Mouse (Mus musculus) liver, embryonic 14.5 days (tissue): ENCODE measurements around the gene Nisch. TPM values are rescaled to one million over a fixed set of nuclear protein-coding genes. Genes with fewer than 3 reads are reported as not detected.
A peak's percentile ranks its signal among the peaks of the same experiment; 100 is the strongest.

Source experiments
- ATAC-seq: fragments of 200-750 bp; cut with Nextera tagmentation; 2 replicates; pipeline ENCODE4 v1.8.0; 2017; ENCODE audit warnings: moderate number of reproducible peaks, mild to moderate bottlenecking, moderate library complexity; ENCODE audit not compliant: insufficient read depth
- DNase-seq, 3 experiments: peaks; one replicate each; pipeline ENCODE4 v3.0.0-alpha.2; 2012 to 2013; ENCODE audit warnings: low read depth in 3 of 3, low spot score in 3 of 3
- H3K27ac ChIP-seq: fragments of 300-500 bp; sonication (generic); 2 replicates; pipeline ENCODE4 v1.5.1; 2014; ENCODE audit warnings: moderate library complexity, mild to moderate bottlenecking, control low read depth, inconsistent platforms
- H3K27me3 ChIP-seq: fragments of 300-500 bp; sonication (generic); 2 replicates; pipeline ENCODE4 v1.6.1; 2014; ENCODE audit warnings: mild to moderate bottlenecking, low read length, moderate library complexity; ENCODE audit not compliant: control insufficient read depth, insufficient read depth
- H3K36me3 ChIP-seq: fragments of 300-500 bp; sonication (generic); replicated peaks from 2 replicates; pipeline ENCODE4 v1.6.1; 2014; ENCODE audit warnings: low read depth; ENCODE audit not compliant: control insufficient read depth, insufficient read depth
- H3K4me1 ChIP-seq, 2 experiments: fragments of 200-500 bp in 1 of 2; fragments of 300-500 bp in 1 of 2; sonication (generic) in 1 of 2; replicated peaks; 2 replicates each; pipeline ENCODE4 v1.6.1; 2012 to 2014; ENCODE audit warnings: antibody characterized with exemption in 1 of 2, inconsistent platforms in 1 of 2, low read length in 1 of 2; ENCODE audit not compliant: control insufficient read depth in 2 of 2, insufficient read depth in 2 of 2
- H3K4me2 ChIP-seq: fragments of 300-500 bp; sonication (generic); 2 replicates; pipeline ENCODE4 v1.6.1; 2014; ENCODE audit warnings: low read depth, mild to moderate bottlenecking, control low read depth, moderate library complexity
- H3K4me3 ChIP-seq, 2 experiments: fragments of 200-500 bp in 1 of 2; fragments of 300-500 bp in 1 of 2; sonication (generic) in 1 of 2; 2 replicates each; pipeline ENCODE4 v1.5.1; 2012 to 2014; ENCODE audit warnings: low read depth in 2 of 2, low read length in 2 of 2, mild to moderate bottlenecking in 2 of 2, control low read depth in 1 of 2, inconsistent platforms in 1 of 2, moderate library complexity in 1 of 2; ENCODE audit not compliant: insufficient read depth in 1 of 2
- H3K9ac ChIP-seq: fragments of 300-500 bp; sonication (generic); replicated peaks from 2 replicates; pipeline ENCODE4 v1.6.1; 2014; ENCODE audit warnings: mild to moderate bottlenecking, control low read depth, moderate library complexity
- H3K9me3 ChIP-seq: fragments of 300-500 bp; sonication (generic); 2 replicates; pipeline ENCODE4 v1.6.1; 2016; ENCODE audit warnings: low read length, mixed read lengths; ENCODE audit not compliant: control insufficient read depth
- CTCF ChIP-seq: IDR thresholded peaks from 2 replicates; pipeline ENCODE4 v1.5.1; 2016; ENCODE audit warnings: antibody characterized with exemption, low read depth, control low read depth
- EP300 ChIP-seq: IDR thresholded peaks from 2 replicates; pipeline ENCODE4 v1.6.1; 2016; ENCODE audit warnings: antibody characterized with exemption, low read depth
- WGBS: fragments of 180-500 bp; shearing (Covaris S2); extraction: QIAGEN DNeasy Blood & Tissue Kit; methylation state at CpG from one replicate; pipeline ENCODE4 v1.1.7; 2014; ENCODE audit not compliant: insufficient replicate concordance; 5-methylcytosine and 5-hydroxymethylcytosine counted together
- polyA plus RNA-seq, 2 experiments: library from polyadenylated mRNA; depleted of rRNA in 1 of 2; stranded (reverse) in 1 of 2; unstranded in 1 of 2; fragments of >200 nt; fragmentation: Nextera tagmentation in 1 of 2; extraction: Ambion mirVana in 1 of 2; gene quantifications; 2 replicates each; pipeline versions ENCODE4 v1.2.1 to v1.2.3; 2012 to 2014

Nisch gene
- polyA plus RNA-seq (2012; rRNA removed), result 71.1 and 73.9 TPM in 2 replicates
- polyA plus RNA-seq (2014; fragmentation: Nextera tagmentation; extraction: Ambion mirVana), result 50.3 and 61.1 TPM in 2 replicates

DNA sequence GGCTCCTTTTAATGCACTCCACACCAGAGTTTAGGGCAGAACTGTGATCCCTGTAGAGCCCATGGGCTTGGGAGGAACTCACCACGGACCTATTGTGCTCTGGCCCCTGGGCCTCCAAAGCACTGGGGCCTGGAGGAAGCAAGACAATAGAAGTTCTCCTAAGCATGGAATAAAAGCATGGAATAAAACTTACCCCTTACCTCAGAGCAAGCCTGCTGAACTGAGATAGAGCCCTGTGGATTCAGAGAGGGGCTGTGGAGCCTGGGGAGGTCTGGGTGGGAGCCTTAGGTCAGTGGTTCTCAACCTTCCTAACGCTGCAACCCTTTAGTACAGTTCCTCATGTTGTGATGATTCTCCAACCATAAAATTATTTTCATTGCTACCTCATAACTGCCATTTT is at the start of gene Nisch:
TSS of gene Nisch (minus strand) at position 101 of the 400 bp plus-strand sequence.
- no peaks in the 10 kb centered on the region for H3K36me3 ChIP-seq
- H3K9ac ChIP-seq, result no peak within 1 kb of the TSS
- TF ChIP-seq CTCF (no peak), EP300 (no peak)
- H3K9me3 ChIP-seq, result no peaks in the 10 kb centered on the region
- no peaks in the 10 kb centered on the region for H3K27me3 ChIP-seq
- DNase-seq (no peak), ATAC-seq (no peak)
- no peak within 1 kb of the TSS for H3K4me2 ChIP-seq
- WGBS, result 47% methylated on average over 2 of the region's 2 CpGs
- H3K4me1 ChIP-seq, result peaks cover 0 to 5% of the 10 kb centered on the region in 2 experiments; a peak in 2 of 4 replicates
- no peak within 1 kb of the TSS for H3K27ac ChIP-seq
- H3K4me3 ChIP-seq, result no peak within 1 kb of the TSS

DNA sequence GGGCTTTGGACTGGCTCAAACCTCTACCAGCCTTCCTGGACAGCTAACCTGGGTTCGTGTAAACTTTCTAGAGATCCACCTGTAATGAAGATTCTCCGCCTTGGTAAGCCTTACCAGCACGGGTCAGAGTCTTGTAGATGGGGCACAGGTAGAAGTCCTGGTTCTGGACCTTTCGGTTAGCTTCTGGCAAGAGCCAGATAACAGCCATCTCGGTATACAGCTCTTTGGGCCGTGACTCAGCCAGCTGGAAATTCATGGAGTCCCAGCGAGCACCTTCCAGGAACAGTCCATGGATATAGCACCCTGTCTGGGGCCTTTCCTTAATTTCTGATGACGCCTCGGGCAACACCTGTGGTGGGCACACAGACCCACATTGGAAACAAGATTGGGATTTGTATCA is 44.2 kb upstream of the Nisch start:
- Histone ChIP-seq H3K36me3 (peaks cover 39% of the 10 kb centered on the region), H3K9ac (peak overlapping the region; percentile 63), H3K9me3 (no peaks in the 10 kb centered on the region), H3K4me1 (peaks cover 27 to 30% of the 10 kb centered on the region in 2 experiments), H3K27me3 (no peaks in the 10 kb centered on the region), H3K27ac (peak overlapping the region; percentile 97), H3K4me3 (peak overlapping the region; percentile 3 to 44; a peak in 3 of 4 replicates), H3K4me2 (peak overlapping the region; percentile 68)
- WGBS, result 47% methylated on average over 9 of the region's 9 CpGs
- ATAC-seq (peak; percentile 72), DNase-seq (peak; percentile 45 to 56 (median 45))
- peak; percentile 69 for TF ChIP-seq EP300
- TF ChIP-seq CTCF, result no peak

DNA sequence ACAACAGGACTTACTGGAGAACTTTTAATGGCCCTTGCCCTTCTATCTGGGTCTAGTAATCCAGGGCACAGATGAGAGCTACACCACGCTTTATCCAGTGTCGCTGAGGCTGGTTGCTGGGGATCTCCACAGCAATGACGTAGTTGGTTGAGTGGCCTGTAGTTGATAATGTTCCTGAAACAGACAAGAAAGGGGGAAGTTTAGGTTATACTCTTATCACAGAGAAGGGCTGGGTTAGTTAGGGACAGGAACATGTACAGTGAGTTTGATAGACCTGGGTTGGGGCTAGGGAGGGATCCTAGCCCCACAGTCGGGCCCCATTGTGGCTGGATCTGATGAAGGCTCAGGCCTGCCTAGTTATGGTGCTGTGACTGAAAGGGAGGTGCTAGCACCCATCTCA is 43.6 kb upstream of the Nisch start:
- WGBS, result 23% methylated on average over 4 of the region's 4 CpGs
- peak overlapping the region; percentile 68 for H3K4me2 ChIP-seq
- H3K4me3 ChIP-seq, result peak overlapping the region; percentile 3 to 44; a peak in 3 of 4 replicates
- H3K27me3 ChIP-seq, result no peaks in the 10 kb centered on the region
- peak overlapping the region; percentile 97 for H3K27ac ChIP-seq
- H3K9ac ChIP-seq, result peak overlapping the region; percentile 63
- H3K9me3 ChIP-seq, result no peaks in the 10 kb centered on the region
- TF ChIP-seq CTCF, result no peak
- peak; percentile 65 for TF ChIP-seq EP300
- DNase-seq (peak; percentile 74 to 85 (median 75)), ATAC-seq (peak; percentile 96)
- H3K4me1 ChIP-seq, result peaks cover 27 to 30% of the 10 kb centered on the region in 2 experiments
- peaks cover 44% of the 10 kb centered on the region for H3K36me3 ChIP-seq

DNA sequence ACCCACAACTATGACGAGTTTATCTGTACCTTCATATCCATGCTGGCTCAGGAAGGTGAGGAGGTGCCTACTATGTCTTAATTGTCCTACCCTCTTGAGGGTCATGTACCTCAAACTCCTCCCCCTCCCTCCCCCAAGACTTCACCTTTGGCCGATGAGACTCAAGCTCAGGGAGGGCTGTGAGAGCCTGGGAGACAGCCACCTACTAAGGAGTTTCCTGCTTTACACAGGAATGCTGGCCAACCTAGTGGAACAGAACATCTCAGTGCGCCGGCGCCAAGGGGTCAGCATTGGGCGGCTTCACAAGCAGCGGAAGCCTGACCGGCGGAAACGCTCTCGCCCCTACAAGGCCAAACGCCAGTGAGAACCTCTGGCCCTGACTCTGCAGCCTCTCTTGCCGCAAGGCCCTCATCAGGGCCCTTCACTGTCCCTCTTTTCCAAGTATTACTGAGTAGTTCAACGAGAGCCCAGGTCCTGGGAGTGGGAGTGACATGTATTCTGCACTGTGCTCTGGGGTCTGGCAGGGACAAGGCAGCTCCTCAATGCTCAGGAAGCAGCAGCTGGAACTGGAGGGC is 41.8 kb upstream of the Nisch start:
- ATAC-seq (no peak), DNase-seq (no peak)
- 0 out of 2 replicates have a peak overlapping the region, but pooled peaks have one; percentile 97 for H3K27ac ChIP-seq
- H3K9ac ChIP-seq, result no peak overlapping the region
- no peaks in the 10 kb centered on the region for H3K9me3 ChIP-seq
- peaks cover 62% of the 10 kb centered on the region for H3K36me3 ChIP-seq
- no peak overlapping the region for H3K4me2 ChIP-seq
- no peaks in the 10 kb centered on the region for H3K27me3 ChIP-seq
- TF ChIP-seq CTCF (no peak), EP300 (no peak)
- WGBS, result 92% methylated on average over 14 of the region's 14 CpGs
- peaks cover 27 to 30% of the 10 kb centered on the region in 2 experiments for H3K4me1 ChIP-seq
- H3K4me3 ChIP-seq, result no peak overlapping the region

DNA sequence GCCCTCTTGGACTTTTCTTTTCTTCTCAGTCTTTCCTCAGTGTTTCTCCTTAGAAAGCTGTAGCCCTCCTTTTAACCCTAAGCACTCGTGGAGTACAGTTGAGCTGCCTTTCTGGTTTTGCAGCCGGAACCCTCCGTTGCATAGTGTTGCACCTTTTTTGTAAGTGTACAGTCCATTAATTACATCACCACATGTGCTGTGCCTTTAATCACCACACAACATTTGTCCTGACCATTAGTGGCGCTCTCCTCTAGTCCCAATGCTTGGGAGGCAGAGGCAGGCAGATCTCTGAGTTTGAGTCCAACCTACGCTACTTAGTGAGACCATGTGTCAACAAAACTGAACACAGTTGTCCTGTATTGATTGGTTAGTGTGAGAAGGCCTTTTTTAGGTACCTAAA is 35.3 kb upstream of the Nisch start:
- WGBS, result 75% methylated on average over 5 of the region's 5 CpGs
- peaks cover 7 to 9% of the 10 kb centered on the region in 2 experiments for H3K4me1 ChIP-seq
- DNase-seq, result no peak
- H3K4me2 ChIP-seq, result peak overlapping the region; percentile 82
- H3K4me3 ChIP-seq, result peak overlapping the region; percentile 88 to 97
- no peaks in the 10 kb centered on the region for H3K27me3 ChIP-seq
- no peak overlapping the region; the same call in 1 of the 2 replicates for H3K27ac ChIP-seq
- H3K36me3 ChIP-seq, result peaks cover 40% of the 10 kb centered on the region
- no peak for ATAC-seq
- peak overlapping the region; percentile 94 for H3K9ac ChIP-seq
- no peak for TF ChIP-seq EP300
- 0 out of 2 replicates have a peak, but pooled peaks have one; percentile 7 for TF ChIP-seq CTCF
- H3K9me3 ChIP-seq, result no peaks in the 10 kb centered on the region
